Mouse (Mus musculus) monocyte, adult 5-6 weeks (primary cell): ENCODE results near the gene Tmcc3. TPM values are rescaled to one million over a fixed set of nuclear protein-coding genes. Genes with fewer than 3 reads are reported as not detected.
A peak's percentile ranks its signal among the peaks of the same experiment; 100 is the strongest.

Experiments
- ATAC-seq: fragments of 153-309, 156-312 bp; replicated peaks from 2 replicates; pipeline ENCODE4 v1.8.0; 2017; ENCODE audit warnings: mild to moderate bottlenecking; ENCODE audit not compliant: low TSS enrichment, insufficient number of reproducible peaks, severe bottlenecking, poor library complexity, low FRiP score
- total RNA-seq: library from RNA; stranded (forward); fragments of 200-1000, 200-491, 200-594 nt; gene quantifications from 3 replicates; pipeline ENCODE4 v1.2.3, GENCODE M21; 2017

Tmcc3 gene
- total RNA-seq, 1 experiment from 2014 or later: 9.3 TPM

DNA sequence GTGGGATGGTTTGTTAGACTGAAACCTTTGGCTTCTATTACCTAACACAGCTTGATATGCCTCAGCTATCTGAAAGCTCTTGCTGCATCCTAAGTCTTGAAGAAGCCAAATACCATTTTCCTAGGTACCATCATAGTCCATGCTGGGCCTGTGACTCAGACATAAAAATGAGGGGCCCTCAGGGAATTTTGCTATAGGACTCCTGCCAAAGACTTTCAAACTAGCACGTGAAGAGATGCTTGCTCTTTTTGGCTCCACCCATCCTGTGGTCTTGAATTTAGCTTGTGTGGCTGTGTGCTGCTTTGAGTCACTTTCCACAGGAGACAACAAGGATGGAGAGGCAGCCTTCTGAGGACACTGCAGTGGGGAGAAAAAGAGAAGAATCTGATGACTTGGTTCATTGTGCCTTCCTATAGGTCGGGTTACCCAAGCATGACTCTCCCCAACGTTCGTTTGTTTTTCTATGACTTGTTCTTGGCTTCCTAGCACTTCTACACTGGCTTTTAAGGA lies 319.1 kb downstream of the Tmcc3 start:
- ATAC-seq: no peak

DNA sequence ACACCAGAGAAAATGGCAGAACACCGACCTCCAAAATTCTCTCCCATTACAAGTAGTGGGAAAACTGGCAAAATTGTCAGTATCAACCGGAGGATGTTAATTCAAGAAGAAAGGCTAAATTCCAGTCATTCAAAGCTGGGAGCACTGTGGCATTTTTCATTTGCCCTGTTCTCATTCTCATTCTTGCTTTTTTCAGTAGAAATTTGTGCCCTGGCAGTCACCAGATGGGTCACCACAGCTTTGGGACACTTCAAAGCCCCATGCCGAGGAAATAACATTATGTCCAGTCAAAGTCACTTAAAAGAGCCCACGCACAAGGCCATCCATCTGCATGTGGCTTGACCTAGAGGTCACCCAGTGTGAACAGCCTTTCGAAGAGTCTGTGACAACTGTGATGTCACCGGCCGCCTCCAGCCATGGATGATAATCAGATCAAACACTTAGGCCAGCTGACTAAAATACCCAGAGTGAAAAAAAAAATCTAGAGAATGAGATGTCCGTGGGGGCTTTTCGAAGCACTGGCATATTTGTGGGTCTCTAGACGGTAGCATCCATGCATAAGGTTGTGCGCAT lies 319.9 kb downstream of the Tmcc3 start:
- ATAC-seq: no peak

DNA sequence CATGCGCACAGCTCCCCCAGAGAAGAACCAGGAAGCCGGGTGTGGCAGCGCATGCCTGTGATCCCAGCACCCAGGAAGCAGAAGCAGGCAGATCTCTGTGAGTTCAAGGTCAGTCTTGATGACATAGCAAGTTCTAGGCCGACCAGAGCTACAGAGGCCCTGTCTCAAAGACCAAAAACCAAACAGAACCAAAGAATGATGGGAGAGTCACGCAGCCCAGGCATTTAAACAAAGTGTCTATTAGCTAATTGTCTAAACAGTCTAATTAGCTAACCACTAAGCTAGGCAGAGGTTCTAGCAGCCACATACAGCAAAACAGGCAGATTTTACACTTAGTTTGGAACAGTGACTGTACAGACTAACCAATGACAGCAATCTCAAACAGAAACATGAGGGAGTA lies 320.5 kb downstream of the Tmcc3 start:
- no peak for ATAC-seq

DNA sequence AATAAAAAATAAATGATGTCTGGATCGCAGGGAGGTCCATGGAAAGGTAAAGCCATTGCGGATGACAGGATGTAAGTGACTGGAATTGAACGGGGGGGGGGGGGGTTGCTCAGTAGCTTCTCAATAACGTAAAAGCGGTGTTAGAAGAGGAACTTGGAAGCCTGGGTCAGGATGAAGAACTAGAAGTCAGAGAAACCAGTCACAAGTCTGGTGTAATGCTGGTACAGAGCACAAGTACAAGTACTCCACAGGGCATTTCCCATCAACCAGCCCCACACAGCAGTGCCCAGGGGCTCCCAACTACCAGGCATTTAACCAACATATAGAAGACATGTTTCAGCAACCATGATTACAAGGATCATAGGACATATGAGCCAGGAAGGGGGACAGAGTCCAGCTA lies 326.9 kb downstream of the Tmcc3 start:
- no peak for ATAC-seq

DNA sequence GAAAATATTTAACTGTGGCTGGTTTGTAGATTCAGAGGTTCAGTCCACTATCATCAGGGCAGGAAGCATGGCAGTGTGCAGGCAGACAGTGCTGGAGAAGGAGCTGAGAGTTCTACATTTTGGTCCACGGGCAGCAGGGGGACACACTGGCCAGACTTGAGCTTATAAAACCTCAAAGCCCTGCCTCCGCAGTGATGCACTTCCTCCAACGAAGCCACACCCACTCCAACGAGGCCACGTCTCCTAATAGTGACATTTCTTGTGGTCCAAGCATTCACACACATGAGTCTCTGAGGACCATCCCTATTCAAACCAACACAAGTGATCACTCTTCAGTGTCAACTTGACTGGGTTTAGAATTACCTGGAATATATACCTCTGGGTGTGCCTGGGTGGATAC lies 327.5 kb downstream of the Tmcc3 start:
- ATAC-seq: peak; percentile 64

DNA sequence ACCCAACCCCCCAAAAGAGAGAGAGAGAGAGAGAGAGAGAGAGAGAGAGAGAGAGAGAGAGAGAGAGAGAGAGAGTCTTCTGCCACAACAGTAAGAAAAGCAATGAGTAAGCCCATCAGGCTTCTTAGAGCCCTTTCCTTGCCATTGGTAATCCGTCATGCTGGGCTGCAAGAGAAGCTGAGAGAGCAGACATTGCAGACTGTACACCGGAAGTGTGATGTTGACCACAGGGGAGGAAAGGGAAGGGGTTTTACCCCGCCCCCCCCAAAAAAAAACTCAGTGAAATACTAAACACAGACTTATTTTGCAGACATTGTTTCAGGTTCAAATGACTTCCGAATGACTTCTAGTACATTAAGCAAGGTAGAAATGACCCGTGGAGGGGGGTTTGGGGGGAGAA lies 328.3 kb downstream of the Tmcc3 start:
- ATAC-seq: no peak

Other genes with a start within 250 kb of the Tmcc3 start
- gene Nr2c1, start 163.9 kb upstream of the Tmcc3 start, total RNA-seq: 1.6 to 6.9 TPM (median 2.2 TPM) in 3 replicates
- gene Ndufa12, start 113.2 kb upstream of the Tmcc3 start, total RNA-seq: 90.2 to 144 TPM (median 119 TPM) in 3 replicates
- gene Gm4792, start 13.2 kb upstream of the Tmcc3 start, total RNA-seq: not detected in 3 replicates